ENCODE assay signal across 12 mouse cellular contexts in the genomic region with DNA sequence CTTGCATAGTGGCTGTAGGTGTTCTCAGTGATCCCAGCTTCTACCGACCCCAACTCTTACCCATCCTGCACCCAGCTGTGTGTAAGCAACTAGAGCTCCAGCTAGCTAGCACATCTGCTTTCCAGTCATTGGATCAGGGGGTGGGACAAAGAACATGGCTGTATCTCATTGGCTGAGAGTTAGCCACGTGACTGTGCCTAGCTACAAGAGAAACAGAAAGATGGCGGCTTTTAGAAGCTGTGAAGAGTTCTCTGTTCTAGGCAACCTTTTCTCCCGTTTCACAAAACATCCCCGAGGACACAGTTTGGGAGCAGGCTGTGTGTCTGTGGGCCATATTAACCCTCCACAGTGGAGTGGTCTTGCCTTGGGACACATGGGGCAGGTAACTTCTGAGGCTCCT. TPM values are rescaled to one million over a fixed set of nuclear protein-coding genes. Genes with fewer than 3 reads are reported as not detected.
DNase-seq lines count a peak whose midpoint lies in the region; ATAC-seq and TF ChIP-seq lines count a peak whose summit lies in the region.
"Had no signal": no experiment of that assay in that cellular context is flagged by ENCODE, and none has a peak within 500 bp of the region (broad histone marks: within the 10 kb centered on the region; RNA-seq: fewer than 3 reads in every experiment).

No protein-coding gene starts in this region.

- H3K9ac ChIP-seq in lung, embryonic 16.5 days (ENCODE audit: low read length): no peak overlapping the region
- no peak overlapping the region for H3K9ac ChIP-seq in embryonic facial prominence, embryonic 15.5 days

- WGBS in lung, embryonic 16.5 days: 49% methylated on average over 5 of the region's 5 CpGs
- WGBS in embryonic facial prominence, embryonic 15.5 days: 58% methylated on average over 5 of the region's 5 CpGs

- no peaks in the 10 kb centered on the region for H3K36me3 ChIP-seq in lung, embryonic 16.5 days (ENCODE audit: control insufficient read depth, insufficient read depth, low read length)
- no peaks in the 10 kb centered on the region for H3K36me3 ChIP-seq in embryonic facial prominence, embryonic 15.5 days
- H3K36me3 ChIP-seq in testis, adult 2 months (ENCODE audit: control insufficient read depth, insufficient read depth, low read length): no peaks in the 10 kb centered on the region

- intact Hi-C loops in gastrocnemius, postnatal 36 days (cut with DNase I): no loop called here

- no peaks in the 10 kb centered on the region for H3K27me3 ChIP-seq in lung, embryonic 16.5 days (ENCODE audit: control insufficient read depth, insufficient read depth, low read depth, low read length)
- no peaks in the 10 kb centered on the region for H3K27me3 ChIP-seq in embryonic facial prominence, embryonic 15.5 days
- H3K27me3 ChIP-seq in testis, adult 2 months (ENCODE audit: control insufficient read depth, insufficient read depth, low read length): no peaks in the 10 kb centered on the region

- no peaks in the 10 kb centered on the region for H3K9me3 ChIP-seq in lung, embryonic 16.5 days (ENCODE audit: control insufficient read depth, low read length)
- H3K9me3 ChIP-seq in embryonic facial prominence, embryonic 15.5 days (replicated peaks): no peaks in the 10 kb centered on the region

- no peak overlapping the region for H3K27ac ChIP-seq in lung, embryonic 16.5 days (ENCODE audit: low read length)
- H3K27ac ChIP-seq in embryonic facial prominence, embryonic 15.5 days (replicated peaks): no peak overlapping the region
- H3K27ac ChIP-seq in testis, adult 2 months (ENCODE audit: control insufficient read depth, insufficient read depth, low read depth, low read length): no peak overlapping the region; the same call in 1 of the 2 replicates

- peak; percentile 59 for DNase-seq in embryo, embryonic 10 days (ENCODE audit: low spot score)
- DNase-seq in embryo, embryonic 9.5 days (ENCODE audit: extremely low spot score): no peak
- DNase-seq in lung, postnatal 4 days: no peak
- no peak for DNase-seq in gastrocnemius, postnatal 36 days
- no peak for DNase-seq in thymus, postnatal 25 days
- DNase-seq: kidney, adult 18-20 months; layer of hippocampus, adult 9-11 months; lung, postnatal 10 days had no signal

- no peak for TF ChIP-seq CTCF in testis, adult 2 months (IDR thresholded peaks at IDR 0.05; ENCODE audit: control insufficient read depth, insufficient read depth, insufficient replicate concordance, low read depth, low read length)

- H3K4me2 ChIP-seq in lung, embryonic 16.5 days (ENCODE audit: low read depth, low read length): peak overlapping the region; percentile 13; the same call in 1 of the 2 replicates
- no peak overlapping the region for H3K4me2 ChIP-seq in embryonic facial prominence, embryonic 15.5 days (replicated peaks)

- no peak overlapping the region for H3K4me3 ChIP-seq in lung, embryonic 16.5 days (ENCODE audit: low read length)
- H3K4me3 ChIP-seq in embryonic facial prominence, embryonic 15.5 days (replicated peaks): 0 out of 2 replicates have a peak overlapping the region, but pooled peaks have one; percentile 6
- H3K4me3 ChIP-seq in testis, adult 2 months (ENCODE audit: control insufficient read depth, low read depth, low read length): peak overlapping the region; percentile 82

- no peak for ATAC-seq in lung, embryonic 16.5 days (ENCODE audit: low read depth)
- ATAC-seq in embryonic facial prominence, embryonic 15.5 days (ENCODE audit: insufficient number of reproducible peaks, low FRiP score, low TSS enrichment, low read depth): no peak

- no peaks in the 10 kb centered on the region for H3K4me1 ChIP-seq in lung, embryonic 16.5 days (replicated peaks; ENCODE audit: control insufficient read depth, insufficient read depth, low read length)
- no peaks in the 10 kb centered on the region for H3K4me1 ChIP-seq in embryonic facial prominence, embryonic 15.5 days
- peaks cover 25% of the 10 kb centered on the region for H3K4me1 ChIP-seq in testis, adult 2 months (ENCODE audit: control insufficient read depth, insufficient read depth, low read length)

- no peak for TF ChIP-seq POLR2A in testis, adult 2 months (IDR thresholded peaks at IDR 0.05; ENCODE audit: control insufficient read depth, low read depth, low read length)

RNA-seq across cellular contexts. Expression of gene Tab1, which starts 17.7 kb away (rescaled TPM):
- 31.5 and 33.5 TPM in 2 replicates for polyA plus RNA-seq in lung, embryonic 16.5 days (2015; fragmentation: Nextera tagmentation; extraction: Ambion mirVana)
- 38.2 and 38.7 TPM in 2 replicates for polyA plus RNA-seq in embryonic facial prominence, embryonic 15.5 days (2015; fragmentation: Nextera tagmentation; extraction: Ambion mirVana)
- polyA plus RNA-seq in testis, adult 2 months (2012; rRNA removed): 4.0 and 4.7 TPM in 2 replicates
- total RNA-seq in gastrocnemius, postnatal 36 days (2021): 10 to 100 TPM; 11.9 to 16.4 TPM

RNA-seq across cellular contexts. Expression of gene Rpl3, which starts 23.6 kb away (rescaled TPM):
- polyA plus RNA-seq in lung, embryonic 16.5 days (2015; fragmentation: Nextera tagmentation; extraction: Ambion mirVana): 994 and 1,049 TPM in 2 replicates
- 1,004 and 1,072 TPM in 2 replicates for polyA plus RNA-seq in embryonic facial prominence, embryonic 15.5 days (2015; fragmentation: Nextera tagmentation; extraction: Ambion mirVana)
- polyA plus RNA-seq in testis, adult 2 months (2012; rRNA removed): 122 and 154 TPM in 2 replicates
- 10 to 100 TPM; 43.5 to 51.8 TPM for total RNA-seq in gastrocnemius, postnatal 36 days (2021)

RNA-seq across cellular contexts. Expression of gene Syngr1, which starts 24.1 kb away (rescaled TPM):
- polyA plus RNA-seq in lung, embryonic 16.5 days (2015; fragmentation: Nextera tagmentation; extraction: Ambion mirVana): 20.7 and 21.9 TPM in 2 replicates
- polyA plus RNA-seq in embryonic facial prominence, embryonic 15.5 days (2015; fragmentation: Nextera tagmentation; extraction: Ambion mirVana): 13.5 and 13.7 TPM in 2 replicates
- 7.9 and 8.5 TPM in 2 replicates for polyA plus RNA-seq in testis, adult 2 months (2012; rRNA removed)
- total RNA-seq in gastrocnemius, postnatal 36 days (2021): 10 to 100 TPM; 36.2 to 42.2 TPM

RNA-seq across cellular contexts. Expression of gene Mgat3, which starts 58.3 kb away (rescaled TPM):
- polyA plus RNA-seq in lung, embryonic 16.5 days (2015; fragmentation: Nextera tagmentation; extraction: Ambion mirVana): 3.9 and 4.3 TPM in 2 replicates
- 4.6 and 5.5 TPM in 2 replicates for polyA plus RNA-seq in embryonic facial prominence, embryonic 15.5 days (2015; fragmentation: Nextera tagmentation; extraction: Ambion mirVana)
- polyA plus RNA-seq in testis, adult 2 months (2012; rRNA removed): 0.38 and 0.95 TPM in 2 replicates
- under 1 TPM; 0.64 to 0.96 TPM for total RNA-seq in gastrocnemius, postnatal 36 days (2021)
- total RNA-seq: granulocyte monocyte progenitor cell, adult 5-6 weeks had no signal
